Mouse (Mus musculus) cortical plate, adult 2 months (tissue): ENCODE data around the gene Abcg5. TPM values are rescaled to one million over a fixed set of nuclear protein-coding genes. Genes with fewer than 3 reads are reported as not detected.

Experiments used
- H3K27ac ChIP-seq: fragments of 200-500 bp; 2 replicates; pipeline ENCODE4 v1.5.1; 2012; ENCODE audit warnings: low read length, control low read depth, inconsistent platforms; ENCODE audit not compliant: insufficient read depth
- H3K4me1 ChIP-seq: fragments of 200-500 bp; 2 replicates; pipeline ENCODE4 v1.6.1; 2011; ENCODE audit warnings: low read length; ENCODE audit not compliant: control insufficient read depth, insufficient read depth
- H3K4me3 ChIP-seq: fragments of 200-500 bp; 2 replicates; pipeline ENCODE4 v1.5.1; 2011; ENCODE audit warnings: mild to moderate bottlenecking, low read length, control low read depth; ENCODE audit not compliant: insufficient read depth
- CTCF ChIP-seq: fragments of 200-500 bp; IDR thresholded peaks from 2 replicates; pipeline ENCODE4 v1.5.1; 2011; ENCODE audit warnings: mild to moderate bottlenecking, control low read depth, low read length; ENCODE audit not compliant: insufficient read depth; ENCODE audit errors: extremely low read depth
- POLR2A ChIP-seq: fragments of 200-500 bp; IDR thresholded peaks from 2 replicates; pipeline ENCODE4 v1.6.1; 2011; ENCODE audit warnings: mild to moderate bottlenecking, low read length, control low read depth; ENCODE audit not compliant: insufficient read depth; ENCODE audit errors: extremely low read depth
- polyA plus RNA-seq: library from polyadenylated mRNA; depleted of rRNA; stranded (reverse); fragments of >200 nt; gene quantifications from 2 replicates; pipeline ENCODE4 v1.2.3, GENCODE M21; 2012; rRNA removed

Gene Abcg5
- polyA plus RNA-seq, 1 experiment = 0.23 TPM

- no peaks in the 10 kb centered on the region; the same call in 1 of the 2 replicates for H3K4me1 ChIP-seq
- TF ChIP-seq POLR2A = no peak
- 0 out of 2 replicates have a peak, but pooled peaks have one; percentile 16 for TF ChIP-seq CTCF
- no peak overlapping the region for H3K27ac ChIP-seq
- no peak overlapping the region for H3K4me3 ChIP-seq
These were observed 60.8 kb downstream of the Abcg5 start for GRCm38 (mm10) chr17:84622028-84622427.

DNA sequence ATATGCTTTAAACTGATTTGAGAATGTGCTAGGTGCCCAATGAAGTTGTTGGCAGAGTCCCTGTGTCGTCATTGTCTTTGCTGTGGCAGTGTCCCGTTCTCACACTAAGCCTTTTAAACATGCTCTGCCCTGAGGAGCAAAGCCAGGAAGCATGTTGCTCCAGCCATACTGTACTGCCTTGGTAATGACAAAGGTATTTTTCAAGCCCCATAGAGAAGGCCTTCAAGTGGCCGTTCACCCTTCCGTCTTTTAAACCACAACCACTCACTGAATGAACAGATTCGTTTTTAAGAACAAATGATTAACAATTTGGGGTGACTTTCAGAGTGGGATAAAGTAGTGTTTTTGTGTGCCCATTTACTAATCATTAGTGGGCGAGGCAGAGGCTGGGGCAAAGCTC, 61.6 kb downstream of the Abcg5 start:
- TF ChIP-seq CTCF (no peak), POLR2A (no peak)
- Histone ChIP-seq H3K4me1 (no peaks in the 10 kb centered on the region), H3K27ac (no peak overlapping the region), H3K4me3 (no peak overlapping the region)

GRCm38 (mm10) chr17:84620610-84621009, 62.2 kb downstream of the Abcg5 start:
- Histone ChIP-seq H3K4me3 (no peak overlapping the region), H3K27ac (no peak overlapping the region), H3K4me1 (no peaks in the 10 kb centered on the region)
- TF ChIP-seq CTCF (no peak), POLR2A (no peak)

DNA sequence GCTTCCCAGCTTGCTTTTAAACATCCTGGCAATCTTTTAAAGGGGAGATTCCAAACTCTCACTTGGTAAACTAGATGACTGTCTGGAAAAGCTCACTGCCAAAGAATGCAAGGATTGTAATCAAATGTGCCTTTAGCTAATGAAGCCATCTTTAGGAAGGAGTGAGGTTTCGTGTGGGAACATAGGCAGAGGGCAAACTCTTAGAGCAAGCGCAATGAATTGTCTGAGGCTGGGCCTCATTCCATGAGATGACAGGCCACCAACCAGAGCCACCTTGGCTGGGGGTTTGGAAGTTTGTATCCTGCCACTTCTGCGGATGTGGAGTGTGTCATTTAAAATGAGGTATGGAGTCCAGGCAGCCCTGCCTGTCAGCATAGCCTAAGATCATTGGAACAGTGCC, 62.7 kb downstream of the Abcg5 start:
- no peak overlapping the region for H3K4me3 ChIP-seq
- no peak overlapping the region for H3K27ac ChIP-seq
- TF ChIP-seq CTCF = no peak
- TF ChIP-seq POLR2A = no peak
- H3K4me1 ChIP-seq = no peaks in the 10 kb centered on the region

DNA sequence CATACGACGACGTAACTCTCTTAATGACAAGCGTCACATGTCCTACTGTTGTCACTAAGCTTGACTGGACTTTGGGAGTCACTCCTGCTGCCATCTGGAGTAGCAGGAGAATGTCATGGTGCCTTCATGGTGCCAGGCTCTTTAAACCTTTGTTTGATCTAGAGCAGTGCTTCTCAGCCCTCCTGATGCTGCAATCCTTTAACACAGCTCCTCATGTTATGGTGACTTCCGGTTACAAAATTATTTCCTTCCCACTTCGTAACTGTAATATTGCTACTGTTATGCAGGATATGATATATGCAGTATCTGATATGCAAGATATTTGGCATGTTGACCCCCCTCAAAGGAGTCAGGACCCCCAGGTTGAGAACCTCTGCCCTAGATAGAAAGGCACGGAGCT, 63.7 kb downstream of the Abcg5 start:
- H3K4me3 ChIP-seq = no peak overlapping the region
- no peak for TF ChIP-seq CTCF
- no peak for TF ChIP-seq POLR2A
- H3K27ac ChIP-seq = no peak overlapping the region
- H3K4me1 ChIP-seq = no peaks in the 10 kb centered on the region

- Histone ChIP-seq H3K4me1 (no peaks in the 10 kb centered on the region), H3K27ac (no peak overlapping the region), H3K4me3 (no peak overlapping the region)
- no peak for TF ChIP-seq POLR2A
- TF ChIP-seq CTCF = no peak
These were observed 64.9 kb downstream of the Abcg5 start for GRCm38 (mm10) chr17:84617953-84618352.

DNA sequence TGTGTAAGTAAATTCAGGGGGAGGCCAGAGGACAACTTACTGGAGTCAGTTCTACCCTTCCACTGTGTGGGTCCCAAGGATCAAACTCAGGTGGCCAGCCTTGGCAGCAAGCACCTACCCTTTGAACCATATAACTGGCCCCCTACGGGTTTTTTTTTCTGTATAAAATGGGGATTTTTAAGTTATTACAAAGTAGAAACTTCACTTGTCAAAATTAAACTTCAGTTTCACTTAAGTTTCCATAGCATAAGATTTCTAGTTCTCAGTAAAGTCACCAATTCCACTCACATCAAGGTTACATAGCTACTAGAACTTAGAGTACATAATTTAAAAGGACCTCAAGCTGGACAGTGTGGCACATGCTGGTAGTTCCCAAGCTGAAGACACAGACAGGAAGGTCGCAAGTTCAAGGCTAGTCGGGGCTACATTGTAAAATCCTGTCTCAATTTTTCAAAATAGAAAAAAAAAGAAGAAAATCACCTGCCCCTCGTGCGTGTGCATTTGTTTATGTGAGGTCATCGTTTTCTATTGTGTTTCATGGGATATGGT, 66.2 kb downstream of the Abcg5 start:
- TF ChIP-seq POLR2A (no peak), CTCF (no peak)
- no peaks in the 10 kb centered on the region for H3K4me1 ChIP-seq
- no peak overlapping the region for H3K4me3 ChIP-seq
- H3K27ac ChIP-seq = no peak overlapping the region

DNA sequence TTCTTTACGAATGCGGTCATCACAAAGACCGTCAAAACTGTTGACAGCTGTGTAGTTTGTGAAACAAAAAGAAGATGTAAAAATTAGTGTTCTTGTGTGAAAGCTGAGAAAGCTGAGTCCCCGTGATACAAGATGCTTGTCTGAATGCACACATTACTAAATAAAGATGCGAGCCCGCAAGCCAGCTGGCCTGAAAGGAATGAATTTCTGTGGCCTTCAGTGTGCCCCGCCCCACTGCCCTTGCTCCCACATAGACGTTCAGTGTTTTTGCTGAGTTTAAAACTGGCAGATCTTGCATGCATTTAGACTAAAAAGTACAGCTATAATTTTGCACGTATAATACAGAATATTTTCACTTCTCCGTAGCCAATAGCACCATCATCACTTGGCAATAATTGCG, 67.0 kb downstream of the Abcg5 start:
- no peaks in the 10 kb centered on the region for H3K4me1 ChIP-seq
- no peak overlapping the region for H3K27ac ChIP-seq
- H3K4me3 ChIP-seq = no peak overlapping the region
- TF ChIP-seq POLR2A (no peak), CTCF (no peak)

- Histone ChIP-seq H3K4me1 (no peaks in the 10 kb centered on the region), H3K4me3 (no peak overlapping the region), H3K27ac (no peak overlapping the region)
- TF ChIP-seq CTCF = no peak
- TF ChIP-seq POLR2A = no peak
These were observed 70.8 kb downstream of the Abcg5 start for GRCm38 (mm10) chr17:84611971-84612370.

- TF ChIP-seq CTCF = no peak
- TF ChIP-seq POLR2A = no peak
- Histone ChIP-seq H3K4me1 (no peaks in the 10 kb centered on the region), H3K4me3 (no peak overlapping the region), H3K27ac (no peak overlapping the region)
These were observed 71.3 kb downstream of the Abcg5 start for GRCm38 (mm10) chr17:84611500-84611899.

DNA sequence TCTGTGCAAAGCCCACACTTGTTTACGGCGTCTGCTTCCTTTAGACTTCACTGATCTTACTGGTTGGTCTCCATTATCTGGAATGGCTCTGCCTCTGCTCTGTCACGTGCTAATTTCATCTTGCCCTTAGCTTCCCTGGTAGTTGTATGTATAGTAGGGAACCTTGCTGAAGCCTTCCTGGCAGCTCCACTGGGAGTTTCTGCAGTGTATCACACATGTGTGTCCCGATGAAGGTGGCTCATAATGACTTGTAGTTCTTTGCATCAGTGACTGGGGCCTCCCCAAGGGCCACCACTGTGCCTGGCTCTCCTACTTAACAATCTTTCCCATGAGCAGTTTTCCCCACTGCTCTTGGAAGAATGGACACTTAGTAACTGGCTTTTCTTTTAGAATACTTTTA, 74.2 kb downstream of the Abcg5 start:
- Histone ChIP-seq H3K4me3 (no peak overlapping the region), H3K27ac (no peak overlapping the region), H3K4me1 (no peaks in the 10 kb centered on the region; the same call in 1 of the 2 replicates)
- TF ChIP-seq CTCF (no peak), POLR2A (no peak)

Other genes starting within 250 kb of the Abcg5 start
- gene Thada, start 216.8 kb downstream of the Abcg5 start, polyA plus RNA-seq = 5.2 and 5.4 TPM in 2 replicates
- gene Plekhh2, start 171.1 kb downstream of the Abcg5 start, polyA plus RNA-seq = 4.8 and 5.5 TPM in 2 replicates
- gene Dync2li1, start 56.5 kb downstream of the Abcg5 start, polyA plus RNA-seq = 26.6 and 27.5 TPM in 2 replicates
- gene Abcg8, start 6.7 kb downstream of the Abcg5 start, polyA plus RNA-seq = 0.04 TPM in 1 of 2 replicates, not detected in the other
- gene Lrpprc, start 107.8 kb upstream of the Abcg5 start, polyA plus RNA-seq = 32.9 and 34.6 TPM in 2 replicates